35 mouse cellular contexts compared by ENCODE assay signal in genomic region chr9:13206369-13206768, GRCm38 (mm10).
"Had no signal": no experiment of that assay in that cellular context is flagged by ENCODE, and none has a peak within 500 bp of the region (broad histone marks: within the 10 kb centered on the region; RNA-seq: fewer than 3 reads in every experiment).

No protein-coding gene starts in this region.

- H3K27me3 ChIP-seq: heart, embryonic 12.5 days; heart, embryonic 13.5 days; heart, embryonic 15.5 days; hindbrain, embryonic 12.5 days; hindbrain, embryonic 13.5 days; hindbrain, embryonic 15.5 days; intestine, embryonic 15.5 days; kidney, embryonic 15.5 days had no signal

- H3K9ac ChIP-seq: heart, embryonic 12.5 days; heart, embryonic 13.5 days; heart, embryonic 15.5 days; hindbrain, embryonic 12.5 days; hindbrain, embryonic 13.5 days; hindbrain, embryonic 14.5 days; hindbrain, embryonic 15.5 days; intestine, embryonic 15.5 days; kidney, embryonic 15.5 days had no signal

- H3K9me3 ChIP-seq: heart, embryonic 10.5 days; heart, embryonic 12.5 days; heart, embryonic 13.5 days; heart, embryonic 15.5 days; hindbrain, embryonic 10.5 days; hindbrain, embryonic 12.5 days; hindbrain, embryonic 13.5 days; hindbrain, embryonic 15.5 days; intestine, embryonic 15.5 days; kidney, embryonic 15.5 days had no signal

- ATAC-seq: hindbrain, embryonic 16.5 days; hindbrain, postnatal 0 days; inflammation-experienced regulatory T-cells, adult 6 months; intestine, embryonic 15.5 days; intestine, embryonic 16.5 days; intestine, postnatal 0 days had no signal

- H3K4me1 ChIP-seq: heart, embryonic 10.5 days; heart, embryonic 12.5 days; heart, embryonic 13.5 days; heart, embryonic 15.5 days; hindbrain, embryonic 10.5 days; hindbrain, embryonic 12.5 days; hindbrain, embryonic 13.5 days; hindbrain, embryonic 15.5 days; intestine, embryonic 15.5 days; kidney, embryonic 15.5 days had no signal

- H3K4me3 ChIP-seq: heart, adult 2 months; heart, embryonic 10.5 days; heart, embryonic 12.5 days; heart, embryonic 13.5 days; heart, embryonic 15.5 days; hindbrain, embryonic 10.5 days; hindbrain, embryonic 12.5 days; hindbrain, embryonic 13.5 days; hindbrain, embryonic 15.5 days; intestine, embryonic 15.5 days; kidney, embryonic 15.5 days; layer of hippocampus, adult 2 months had no signal

- H3K4me2 ChIP-seq: heart, embryonic 11.5 days; heart, embryonic 12.5 days; heart, embryonic 13.5 days; heart, embryonic 15.5 days; hindbrain, embryonic 12.5 days; hindbrain, embryonic 13.5 days; hindbrain, embryonic 14.5 days; hindbrain, embryonic 15.5 days; intestine, embryonic 15.5 days; kidney, embryonic 15.5 days had no signal

- DNase-seq: heart, adult 2 months; heart, postnatal 10 days; heart, postnatal 14 days; heart, postnatal 36 days; heart, postnatal 4 days; kidney, adult 11 months; kidney, adult 18-20 months; kidney, adult 2 months; kidney, adult 8-10 months; kidney, adult 9 months; kidney, postnatal 10 days; kidney, postnatal 14 days; kidney, postnatal 25 days; kidney, postnatal 36 days; kidney, postnatal 4 days; layer of hippocampus, adult 9-11 months had no signal

- H3K27ac ChIP-seq: heart, adult 2 months; heart, embryonic 10.5 days; heart, embryonic 13.5 days; heart, embryonic 15.5 days; hindbrain, embryonic 10.5 days; hindbrain, embryonic 12.5 days; hindbrain, embryonic 13.5 days; hindbrain, embryonic 14.5 days; hindbrain, embryonic 15.5 days; hindbrain, postnatal 0 days; intestine, embryonic 15.5 days; kidney, embryonic 15.5 days; kidney, postnatal 0 days; layer of hippocampus, adult 2 months had no signal

- H3K36me3 ChIP-seq: heart, embryonic 10.5 days; heart, embryonic 12.5 days; heart, embryonic 13.5 days; heart, embryonic 15.5 days; hindbrain, embryonic 10.5 days; hindbrain, embryonic 12.5 days; hindbrain, embryonic 13.5 days; hindbrain, embryonic 15.5 days; intestine, embryonic 15.5 days; kidney, embryonic 15.5 days had no signal
